27 mouse cellular contexts compared by ENCODE assay signal in the genomic region with DNA sequence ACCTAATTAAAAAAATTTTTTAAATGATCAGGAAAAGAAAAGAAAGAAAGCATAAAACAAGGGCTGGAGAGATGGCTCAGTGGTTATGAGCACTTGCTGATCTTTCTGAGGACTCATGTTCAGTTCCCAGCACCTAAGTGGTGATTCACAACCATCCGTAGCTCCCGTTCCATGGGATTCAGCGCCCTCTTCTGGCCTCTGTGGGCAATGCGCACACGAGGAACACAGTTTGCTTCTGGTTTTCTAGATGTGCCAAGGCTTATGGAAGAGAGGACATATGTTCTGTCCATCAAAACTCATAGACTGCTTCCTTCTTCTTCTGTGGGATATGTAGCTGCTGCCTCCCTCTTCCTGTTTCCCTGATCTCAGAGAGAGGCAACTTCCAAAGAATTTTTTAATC.
DNase-seq lines count a peak whose midpoint lies in the region; TF ChIP-seq lines count a peak whose summit lies in the region.
"Had no signal": no experiment of that assay in that cellular context is flagged by ENCODE, and none has a peak within 500 bp of the region (broad histone marks: within the 10 kb centered on the region; RNA-seq: fewer than 3 reads in every experiment).

No protein-coding gene starts in this region.

- TF ChIP-seq RAD21 in MEL (IDR thresholded peaks at IDR 0.05; ENCODE audit: low read depth, low read length) = peak; percentile 17

- TF ChIP-seq POLR2A in kidney, adult 2 months (IDR thresholded peaks at IDR 0.05; ENCODE audit: low read depth, low read length) = no peak
- TF ChIP-seq POLR2A in lung, adult 2 months (IDR thresholded peaks at IDR 0.05; ENCODE audit: borderline replicate concordance, extremely low read depth, low read depth, low read length) = no peak
- TF ChIP-seq POLR2A in MEL (IDR thresholded peaks at IDR 0.05; ENCODE audit: control insufficient read depth in 1 of 2, insufficient read depth in 1 of 2, low read depth in 1 of 2, low read length in 2 of 2, poor library complexity in 1 of 2) = no peak
- no peak for TF ChIP-seq POLR2A in small intestine, adult 2 months (IDR thresholded peaks at IDR 0.05; ENCODE audit: low read depth, low read length)

- no peaks in the 10 kb centered on the region for H3K4me1 ChIP-seq in kidney, adult 2 months (ENCODE audit: control insufficient read depth, insufficient read depth, low read length)
- H3K4me1 ChIP-seq in lung, adult 2 months (ENCODE audit: control insufficient read depth, insufficient read depth, low read length) = no peaks in the 10 kb centered on the region
- H3K4me1 ChIP-seq in MEL (ENCODE audit: control insufficient read depth in 1 of 2, insufficient read depth in 2 of 2, low read length in 2 of 2) = no peaks in the 10 kb centered on the region
- H3K4me1 ChIP-seq in small intestine, adult 2 months (ENCODE audit: control insufficient read depth, insufficient read depth, insufficient read length, low read length) = no peaks in the 10 kb centered on the region
- H3K4me1 ChIP-seq: heart, embryonic 13.5 days; hindbrain, embryonic 10.5 days; limb, embryonic 12.5 days; liver, embryonic 15.5 days; megakaryocyte, embryonic 14.5 days; midbrain, embryonic 12.5 days had no signal

- no peak overlapping the region for H3K4me3 ChIP-seq in kidney, adult 2 months (ENCODE audit: insufficient read depth, low read depth, low read length)
- H3K4me3 ChIP-seq in lung, adult 2 months (replicated peaks; ENCODE audit: extremely low read depth, low read depth, low read length) = no peak overlapping the region
- no peak overlapping the region for H3K4me3 ChIP-seq in MEL (ENCODE audit: control insufficient read depth in 1 of 2, insufficient read depth in 1 of 2, low read depth in 2 of 2, low read length in 2 of 2)
- no peak overlapping the region for H3K4me3 ChIP-seq in small intestine, adult 2 months (ENCODE audit: low read depth, low read length)
- H3K4me3 ChIP-seq: erythroblast, embryonic 14.5 days; gastrocnemius, adult 2 months; heart, embryonic 13.5 days; hindbrain, embryonic 10.5 days; left cerebral cortex, adult 2 months; limb, embryonic 12.5 days; liver, embryonic 15.5 days; megakaryocyte, embryonic 14.5 days; midbrain, embryonic 12.5 days had no signal

- DNase-seq in kidney, adult 2 months = no peak
- no peak for DNase-seq in kidney, adult 9 months
- DNase-seq in lung, adult 2 months = no peak
- DNase-seq in lung, postnatal 4 days = no peak
- DNase-seq in MEL (ENCODE audit: low read depth, low spot score) = no peak
- no peak for DNase-seq in right cerebral cortex, postnatal 36 days (ENCODE audit: low spot score in 2 of 2)
- DNase-seq in cerebellum, postnatal 4 days (ENCODE audit: low spot score in 2 of 2) = no peak
- DNase-seq: adrenal gland, postnatal 25 days; cerebellum, adult 11-12 months; cerebellum, postnatal 10 days; gastrocnemius, adult 2 months; heart, postnatal 10 days; kidney, postnatal 14 days; lung, postnatal 36 days; retina, postnatal 1 day; right cerebral cortex, postnatal 14 days; spleen, adult 18-20 months; thymus, postnatal 4 days had no signal

- no peak overlapping the region for H3K27ac ChIP-seq in kidney, adult 2 months (ENCODE audit: insufficient read depth, low read depth, low read length)
- H3K27ac ChIP-seq in MEL (ENCODE audit: control insufficient read depth, low read depth, low read length) = no peak overlapping the region
- H3K27ac ChIP-seq in small intestine, adult 2 months (ENCODE audit: insufficient read depth, low read depth, low read length) = no peak overlapping the region
- H3K27ac ChIP-seq: gastrocnemius, adult 2 months; heart, embryonic 13.5 days; hindbrain, embryonic 10.5 days; left cerebral cortex, adult 2 months; limb, embryonic 12.5 days; liver, embryonic 15.5 days; midbrain, embryonic 12.5 days had no signal

- TF ChIP-seq EP300 in MEL (IDR thresholded peaks at IDR 0.05; ENCODE audit: low read depth in 1 of 2, low read length in 2 of 2) = no peak

- WGBS in kidney, adult 2 months = 78% methylated on average over 5 of the region's 5 CpGs
- 83% methylated on average over 5 of the region's 5 CpGs for WGBS in lung, adult 2 months
- 85% methylated on average over 5 of the region's 5 CpGs for WGBS in small intestine, adult 2 months

- H3K79me2 ChIP-seq in MEL (ENCODE audit: control insufficient read depth, insufficient read depth, low read length, poor library complexity) = no peaks in the 10 kb centered on the region

- TF ChIP-seq CTCF in kidney, adult 2 months (conservative IDR thresholded peaks at IDR 0.05; ENCODE audit: insufficient read depth, insufficient read length, low read depth, low read length) = 0 out of 2 replicates have a peak, but pooled peaks have one; percentile 18
- 0 out of 2 replicates have a peak, but pooled peaks have one; percentile 6 for TF ChIP-seq CTCF in lung, adult 2 months (IDR thresholded peaks at IDR 0.05; ENCODE audit: insufficient read depth, low read length)
- peak; percentile 29 to 42 (median 41) for TF ChIP-seq CTCF in MEL (IDR thresholded peaks at IDR 0.05 in 2 of 3, conservative IDR thresholded peaks at IDR 0.05 in 1 of 3; ENCODE audit: control insufficient read depth in 1 of 3, insufficient read depth in 1 of 3, low read depth in 2 of 3, low read length in 3 of 3, poor library complexity in 1 of 3, severe bottlenecking in 1 of 3)
- peak; percentile 26; the same call in 1 of the 2 replicates for TF ChIP-seq CTCF in small intestine, adult 2 months (IDR thresholded peaks at IDR 0.05; ENCODE audit: extremely low read depth, insufficient read length, insufficient replicate concordance, low read depth, low read length)

- H3K9me3 ChIP-seq in MEL (replicated peaks; ENCODE audit: insufficient read depth, low read length) = no peaks in the 10 kb centered on the region
- H3K9me3 ChIP-seq: heart, embryonic 13.5 days; liver, embryonic 15.5 days had no signal

- H3K9ac ChIP-seq in MEL (ENCODE audit: control insufficient read depth, low read depth, low read length, poor library complexity, severe bottlenecking) = no peak overlapping the region
- H3K9ac ChIP-seq: heart, embryonic 13.5 days; limb, embryonic 12.5 days; liver, embryonic 15.5 days; midbrain, embryonic 12.5 days had no signal

- H3K27me3 ChIP-seq in kidney, adult 2 months (replicated peaks; ENCODE audit: control insufficient read depth, insufficient read depth, low read length) = no peaks in the 10 kb centered on the region
- no peaks in the 10 kb centered on the region; a peak in 1 of 4 replicates for H3K27me3 ChIP-seq in MEL (ENCODE audit: control insufficient read depth in 1 of 2, insufficient read depth in 2 of 2, low read length in 2 of 2)
- H3K27me3 ChIP-seq in small intestine, adult 2 months (ENCODE audit: control insufficient read depth, insufficient read depth, low read length) = no peaks in the 10 kb centered on the region
- H3K27me3 ChIP-seq: limb, embryonic 12.5 days; liver, embryonic 15.5 days; midbrain, embryonic 12.5 days had no signal

- no peaks in the 10 kb centered on the region for H3K36me3 ChIP-seq in kidney, adult 2 months (ENCODE audit: control insufficient read depth, insufficient read depth, low read length)
- H3K36me3 ChIP-seq in MEL (ENCODE audit: control insufficient read depth in 1 of 2, insufficient read depth in 2 of 2, low read length in 2 of 2) = no peaks in the 10 kb centered on the region
- H3K36me3 ChIP-seq in small intestine, adult 2 months (ENCODE audit: control insufficient read depth, insufficient read depth, low read length) = peaks cover 23% of the 10 kb centered on the region
- H3K36me3 ChIP-seq: heart, embryonic 13.5 days; hindbrain, embryonic 10.5 days; limb, embryonic 12.5 days; liver, embryonic 15.5 days; midbrain, embryonic 12.5 days had no signal

TF ChIP-seq in MEL, 35 proteins besides CTCF, POLR2A, EP300 and RAD21:
- TF ChIP-seq KAT2A (conservative IDR thresholded peaks at IDR 0.05; ENCODE audit: low read depth, low read length) = no peak
